Mouse (Mus musculus) thymus, adult 2 months (tissue): ENCODE results near the gene Slc23a2.

ENCODE experiments used
- CTCF ChIP-seq: fragments of 200-500 bp; IDR thresholded peaks from 2 replicates; pipeline ENCODE4 v1.5.1; 2012; ENCODE audit warnings: mild to moderate bottlenecking, control low read depth, low read length, moderate library complexity, borderline replicate concordance; ENCODE audit not compliant: control insufficient read depth, poor library complexity, insufficient read depth; ENCODE audit errors: extremely low read depth
- POLR2A ChIP-seq: fragments of 200-500 bp; IDR thresholded peaks from 2 replicates; pipeline ENCODE4 v1.6.1; 2012; ENCODE audit warnings: mild to moderate bottlenecking, low read length, control low read depth, moderate library complexity; ENCODE audit not compliant: control insufficient read depth, poor library complexity, insufficient read depth; ENCODE audit errors: extremely low read depth

- TF ChIP-seq CTCF (no peak), POLR2A (no peak)
These were observed 131.8 kb downstream of the Slc23a2 start for GRCm38 (mm10) chr2:132013152-132013551.
